Mouse (Mus musculus): ENCODE measurements around the gene I830077J02Rik.

DNA sequence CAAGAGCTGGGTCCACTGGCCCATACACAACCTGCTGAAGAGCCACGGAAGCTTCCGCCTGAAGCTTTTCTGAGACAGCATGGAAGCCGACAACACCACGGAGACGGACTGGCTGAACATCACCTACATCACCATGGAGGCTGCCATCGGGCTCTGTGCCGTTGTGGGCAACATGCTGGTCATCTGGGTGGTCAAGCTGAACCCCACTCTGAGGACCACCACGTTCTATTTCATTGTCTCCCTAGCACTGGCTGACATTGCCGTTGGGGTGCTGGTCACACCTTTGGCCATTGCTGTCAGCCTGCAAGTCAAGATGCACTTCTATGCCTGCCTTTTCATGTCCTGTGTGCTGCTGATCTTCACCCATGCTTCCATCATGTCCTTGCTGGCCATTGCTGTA, 27.7 kb downstream of the I830077J02Rik start:
- TF ChIP-seq TAL1 (IDR thresholded peaks at IDR 0.05; ENCODE audit: low read length) = no peak
- TF ChIP-seq GATA1 (IDR thresholded peaks at IDR 0.05; ENCODE audit: low read length) = no peak

All from erythroblast, embryonic 14.5 days (primary cell).